Mouse (Mus musculus) CH12.LX (cell line): ENCODE data around the gene Olfr1104.

Source experiments
- CHD2 ChIP-seq: IDR thresholded peaks from 2 replicates; pipeline ENCODE4 v1.6.1; 2011; ENCODE audit warnings: low read length, improper control_type of control experiment
- UBTF ChIP-seq: IDR thresholded peaks from 2 replicates; pipeline ENCODE4 v1.6.1; 2012; ENCODE audit warnings: low read depth, mild to moderate bottlenecking, inconsistent platforms, low read length, improper control_type of control experiment, moderate library complexity

- TF ChIP-seq CHD2 (no peak), UBTF (no peak)
Observed at GRCm38 (mm10) chr2:86979854-86980253, 47.0 kb downstream of the Olfr1104 start, which contains the start of gene Olfr1100.
